Mouse (Mus musculus) liver, postnatal 0 days (tissue): ENCODE measurements around the gene Ttc34.

ENCODE experiments used
- CTCF ChIP-seq: sonication (generic); IDR thresholded peaks from 2 replicates; pipeline ENCODE4 v1.5.1; 2016; ENCODE audit warnings: antibody characterized with exemption, low read depth
- EP300 ChIP-seq: IDR thresholded peaks from 2 replicates; pipeline ENCODE4 v1.6.1; 2016; ENCODE audit warnings: antibody characterized with exemption, low read depth, mild to moderate bottlenecking

- TF ChIP-seq CTCF (no peak), EP300 (no peak)
These were observed 11.0 kb upstream of the Ttc34 start for GRCm38 (mm10) chr4:154826224-154826623.
